Mouse (Mus musculus) stomach, postnatal 0 days (tissue): ENCODE measurements at regions not wholly inside any gene's neighbourhood (a gene's known extent, or its start where the extent isn't known, plus 50 kb on each side); places are given as distances from the start of the nearest gene placed in this dataset.

Experiments
- ATAC-seq: fragments of 200-750 bp; cut with Nextera tagmentation; 2 replicates; pipeline ENCODE4 v1.8.0; 2017; ENCODE audit not compliant: low FRiP score, low TSS enrichment
- DNase-seq: peaks from one replicate; pipeline ENCODE4 v3.0.0-alpha.2; 2016; ENCODE audit warnings: low spot score
- H3K27ac ChIP-seq: fragments of 300-500 bp; sonication (generic); replicated peaks from 2 replicates; pipeline ENCODE4 v1.5.1; 2014; ENCODE audit warnings: mild to moderate bottlenecking, control low read depth
- H3K27me3 ChIP-seq: fragments of 300-500 bp; sonication (generic); 2 replicates; pipeline ENCODE4 v1.6.1; 2014; ENCODE audit warnings: low read length; ENCODE audit not compliant: control insufficient read depth, insufficient read depth
- H3K36me3 ChIP-seq: fragments of 300-500 bp; sonication (generic); 2 replicates; pipeline ENCODE4 v1.6.1; 2014; ENCODE audit warnings: low read length, mixed read lengths; ENCODE audit not compliant: control insufficient read depth, insufficient read depth
- H3K4me1 ChIP-seq: fragments of 300-500 bp; sonication (generic); replicated peaks from 2 replicates; pipeline ENCODE4 v1.6.1; 2014; ENCODE audit warnings: antibody characterized with exemption; ENCODE audit not compliant: control insufficient read depth, insufficient read depth
- H3K4me2 ChIP-seq: fragments of 300-500 bp; sonication (generic); replicated peaks from 2 replicates; pipeline ENCODE4 v1.6.1; 2014; ENCODE audit warnings: low read depth, mild to moderate bottlenecking, control low read depth, moderate library complexity
- H3K4me3 ChIP-seq: fragments of 300-500 bp; sonication (generic); 2 replicates; pipeline ENCODE4 v1.5.1; 2014; ENCODE audit warnings: low read depth, low read length, control low read depth
- H3K9ac ChIP-seq: fragments of 300-500 bp; sonication (generic); 2 replicates; pipeline ENCODE4 v1.6.1; 2014; ENCODE audit warnings: mild to moderate bottlenecking, low read length, control low read depth, mixed read lengths
- H3K9me3 ChIP-seq: fragments of 300-500 bp; sonication (generic); 2 replicates; pipeline ENCODE4 v1.6.1; 2016; ENCODE audit warnings: low read length; ENCODE audit not compliant: control insufficient read depth
- CTCF ChIP-seq: IDR thresholded peaks from 2 replicates; pipeline ENCODE4 v1.5.1; 2016; ENCODE audit warnings: antibody characterized with exemption, low read depth, mild to moderate bottlenecking, moderate library complexity
- EP300 ChIP-seq: optimal IDR thresholded peaks from 2 replicates; pipeline ENCODE3; 2016; ENCODE audit warnings: antibody characterized with exemption
- WGBS: fragments of 180-500 bp; shearing (Covaris S2); extraction: QIAGEN DNeasy Blood & Tissue Kit; methylation state at CpG from one replicate; pipeline ENCODE4 v1.1.7; 2014; 5-methylcytosine and 5-hydroxymethylcytosine counted together

DNA sequence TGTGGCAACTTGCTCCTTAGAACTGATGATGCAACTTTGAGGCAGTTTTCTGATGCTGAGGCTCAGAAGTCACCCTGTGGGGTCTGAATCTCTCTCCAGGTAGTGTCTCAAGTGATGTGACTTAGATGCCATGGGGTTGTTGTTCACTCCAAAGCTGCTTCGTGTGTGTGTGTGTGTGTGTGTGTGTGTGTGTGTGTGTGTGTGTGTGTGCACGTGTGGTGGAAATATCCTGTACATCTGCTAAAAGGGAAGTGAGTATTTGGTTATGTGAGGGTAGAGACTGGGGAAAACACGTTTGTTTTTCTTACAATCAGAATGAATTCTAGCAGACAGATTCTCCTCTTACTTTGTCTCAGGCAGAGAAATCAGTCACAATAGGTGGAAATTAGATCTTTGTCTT is 276.5 kb downstream of the Insc start:
- Histone ChIP-seq H3K4me1 (no peaks in the 10 kb centered on the region), H3K4me2 (no peak overlapping the region), H3K27me3 (no peaks in the 10 kb centered on the region), H3K4me3 (no peak overlapping the region), H3K27ac (no peak overlapping the region), H3K9me3 (no peaks in the 10 kb centered on the region), H3K36me3 (no peaks in the 10 kb centered on the region), H3K9ac (no peak overlapping the region)
- 54% methylated on average over 3 of the region's 3 CpGs for WGBS
- no peak for DNase-seq
- TF ChIP-seq EP300 = no peak
- TF ChIP-seq CTCF = no peak
- no peak for ATAC-seq

DNA sequence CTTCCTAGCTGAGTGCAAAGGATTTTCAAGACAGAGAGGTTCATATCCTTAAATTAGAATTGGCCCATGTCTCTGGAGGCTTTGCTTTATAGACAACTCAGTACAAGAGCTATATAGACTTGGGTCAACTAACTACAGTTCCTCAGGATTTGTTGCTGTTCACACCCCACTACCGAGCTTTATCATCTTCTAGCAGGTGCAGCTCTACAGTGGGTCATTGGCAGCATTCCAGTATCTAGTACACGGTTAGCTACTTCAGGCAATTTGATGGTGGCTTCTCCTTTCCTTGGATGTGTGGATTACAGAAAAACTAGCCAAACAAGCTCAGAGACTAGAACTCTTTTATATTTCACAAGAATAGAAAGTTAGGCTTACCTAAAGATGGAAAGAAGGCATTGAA is 282.3 kb downstream of the Insc start:
- Histone ChIP-seq H3K9ac (no peak overlapping the region), H3K27me3 (no peaks in the 10 kb centered on the region), H3K4me2 (no peak overlapping the region), H3K9me3 (no peaks in the 10 kb centered on the region), H3K36me3 (no peaks in the 10 kb centered on the region), H3K4me1 (no peaks in the 10 kb centered on the region), H3K4me3 (no peak overlapping the region), H3K27ac (no peak overlapping the region)
- ATAC-seq (no peak), DNase-seq (no peak)
- 48% methylated on average over 2 of the region's 2 CpGs for WGBS
- no peak for TF ChIP-seq EP300
- TF ChIP-seq CTCF = no peak

DNA sequence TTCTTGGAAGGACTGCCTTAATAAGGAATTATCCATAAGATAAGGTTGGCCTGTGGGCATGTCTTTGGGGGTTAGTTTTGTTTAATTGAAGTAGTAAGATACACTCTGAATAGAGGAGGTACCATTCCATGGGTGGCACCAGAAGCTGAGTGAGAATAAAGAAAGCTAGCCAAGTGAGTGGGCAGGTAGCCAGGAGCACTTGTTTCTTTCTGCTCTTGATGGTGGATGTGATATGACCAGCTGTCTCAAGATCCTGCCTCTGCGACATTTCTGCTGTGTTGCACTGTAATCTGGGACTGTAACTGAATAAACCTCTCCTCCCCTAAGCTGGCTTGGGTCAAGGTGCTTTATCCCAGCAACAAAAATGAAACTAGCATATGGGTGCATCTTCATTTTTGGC is 284.2 kb downstream of the Insc start:
- ATAC-seq (no peak), DNase-seq (no peak)
- H3K9ac ChIP-seq = no peak overlapping the region
- no peak for TF ChIP-seq EP300
- TF ChIP-seq CTCF = no peak
- H3K4me3 ChIP-seq = no peak overlapping the region
- H3K27me3 ChIP-seq = no peaks in the 10 kb centered on the region
- H3K27ac ChIP-seq = no peak overlapping the region
- H3K9me3 ChIP-seq = no peaks in the 10 kb centered on the region
- H3K4me1 ChIP-seq = no peaks in the 10 kb centered on the region
- H3K4me2 ChIP-seq = no peak overlapping the region
- WGBS = 78% methylated on average over 1 of the region's 1 CpGs
- no peaks in the 10 kb centered on the region for H3K36me3 ChIP-seq

DNA sequence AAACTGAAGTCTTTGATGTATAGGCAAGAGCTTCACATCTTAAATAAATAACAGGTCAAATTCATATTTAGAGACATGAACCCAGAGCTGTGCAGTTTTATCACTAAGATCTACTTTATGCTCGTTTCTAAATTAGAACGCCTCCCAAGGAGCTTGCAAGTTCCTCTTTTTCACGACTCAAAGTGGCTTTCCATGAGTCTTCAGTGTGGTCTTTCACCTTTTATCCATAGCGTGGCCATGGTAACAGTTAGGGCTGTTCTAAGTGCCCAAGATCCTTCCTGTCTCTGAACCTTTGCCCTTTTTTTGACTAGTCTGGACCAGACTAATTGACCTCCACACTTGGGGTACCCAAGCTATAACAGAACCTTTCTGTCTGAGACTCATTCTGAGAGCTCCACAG is 290.5 kb downstream of the Insc start:
- H3K4me1 ChIP-seq = no peaks in the 10 kb centered on the region
- no peak overlapping the region for H3K9ac ChIP-seq
- DNase-seq (no peak), ATAC-seq (no peak)
- 63% methylated on average over 4 of the region's 4 CpGs for WGBS
- no peaks in the 10 kb centered on the region for H3K27me3 ChIP-seq
- TF ChIP-seq EP300 = no peak
- no peak for TF ChIP-seq CTCF
- no peak overlapping the region for H3K27ac ChIP-seq
- H3K9me3 ChIP-seq = no peaks in the 10 kb centered on the region
- no peaks in the 10 kb centered on the region for H3K36me3 ChIP-seq
- H3K4me2 ChIP-seq = no peak overlapping the region
- H3K4me3 ChIP-seq = no peak overlapping the region

DNA sequence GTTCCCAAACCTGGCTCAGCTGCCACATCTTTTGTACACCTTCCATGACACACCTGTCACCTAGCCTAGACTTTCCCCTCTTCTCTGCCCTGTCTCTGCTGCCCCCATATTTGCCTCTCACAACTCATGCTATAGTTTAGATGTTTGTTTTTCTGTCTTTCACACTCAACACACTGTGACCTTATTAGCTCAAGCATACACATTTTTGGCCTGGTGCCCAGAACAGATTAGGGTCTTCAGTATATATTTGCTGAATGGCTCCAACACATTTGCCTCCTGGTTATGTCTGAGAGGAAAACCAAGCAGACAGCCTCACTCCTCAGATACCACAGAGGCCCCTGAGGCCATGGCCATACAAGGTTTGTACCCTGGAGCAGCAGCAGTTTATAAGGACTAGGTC is 312.0 kb downstream of the Insc start:
- H3K27me3 ChIP-seq = no peaks in the 10 kb centered on the region
- DNase-seq = no peak
- H3K4me3 ChIP-seq = no peak overlapping the region
- H3K4me2 ChIP-seq = no peak overlapping the region
- no peak for ATAC-seq
- H3K36me3 ChIP-seq = no peaks in the 10 kb centered on the region
- TF ChIP-seq CTCF = no peak
- TF ChIP-seq EP300 = no peak
- H3K4me1 ChIP-seq = no peaks in the 10 kb centered on the region
- H3K9me3 ChIP-seq = no peaks in the 10 kb centered on the region
- no peak overlapping the region for H3K9ac ChIP-seq
- no peak overlapping the region for H3K27ac ChIP-seq

DNA sequence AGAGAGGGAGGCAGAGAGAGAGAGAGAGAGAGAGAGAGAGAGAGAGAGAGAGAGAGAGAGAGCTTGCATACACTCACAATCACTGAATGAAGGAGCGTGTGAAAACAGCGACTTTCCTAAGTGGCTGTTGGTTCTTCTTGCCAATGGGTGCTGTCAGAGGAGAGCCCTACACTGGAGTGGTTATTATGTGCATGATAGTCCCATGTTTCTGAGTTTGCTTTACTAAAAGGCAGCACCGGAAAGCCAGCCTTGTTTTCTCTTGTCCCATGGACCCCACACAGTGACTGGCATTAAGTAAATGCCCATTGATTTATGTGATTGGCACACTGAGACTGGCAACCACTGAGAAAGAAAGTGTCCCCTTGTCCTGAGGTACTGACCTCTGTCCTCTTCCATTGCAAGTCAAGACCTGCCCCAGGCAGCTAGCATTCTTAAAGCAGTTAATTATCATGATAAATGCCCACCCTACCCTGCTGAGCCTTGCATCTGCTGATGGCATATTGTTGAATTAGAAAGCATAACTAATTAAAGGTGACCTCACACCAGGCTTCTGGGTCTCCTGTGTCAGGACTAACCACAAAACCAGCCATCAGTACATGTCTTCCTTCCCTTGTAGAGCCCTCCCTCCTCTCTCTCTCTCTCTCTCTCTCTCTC is 313.6 kb downstream of the Insc start:
- no peak overlapping the region for H3K27ac ChIP-seq
- H3K27me3 ChIP-seq = no peaks in the 10 kb centered on the region
- no peak overlapping the region for H3K4me3 ChIP-seq
- H3K4me1 ChIP-seq = no peaks in the 10 kb centered on the region
- no peaks in the 10 kb centered on the region for H3K9me3 ChIP-seq
- no peaks in the 10 kb centered on the region for H3K36me3 ChIP-seq
- no peak overlapping the region for H3K9ac ChIP-seq
- no peak overlapping the region for H3K4me2 ChIP-seq
- no peak for ATAC-seq
- TF ChIP-seq CTCF = no peak
- WGBS = 62% methylated on average over 3 of the region's 3 CpGs
- no peak for DNase-seq
